Mouse (Mus musculus) neural tube, embryonic 13.5 days (tissue): Measurements from ENCODE around the gene Cklf. TPM values are rescaled to one million over a fixed set of nuclear protein-coding genes. Genes with fewer than 3 reads are reported as not detected.

ENCODE experiments used
- polyA plus RNA-seq: library from polyadenylated mRNA; unstranded; fragments of >200 nt; fragmentation: Nextera tagmentation; extraction: Ambion mirVana; gene quantifications from 2 replicates; pipeline ENCODE4 v1.2.1, GENCODE M21; 2015

Gene Cklf
- polyA plus RNA-seq, 1 experiment from 2014 or later = 34.9 TPM

Other genes with a start within 250 kb of the Cklf start
- 18.1 and 18.9 TPM in 2 replicates for gene Cdh5, start 149.2 kb upstream of the Cklf start, polyA plus RNA-seq
- 5.8 and 6.0 TPM in 2 replicates for gene Bean1, start 80.4 kb upstream of the Cklf start, polyA plus RNA-seq
- gene Tk2, start 2.3 kb upstream of the Cklf start, polyA plus RNA-seq = 43.2 and 43.3 TPM in 2 replicates
- gene Cmtm2a, start 42.3 kb downstream of the Cklf start, polyA plus RNA-seq = not detected in 2 replicates
- not detected in 2 replicates for gene Gm45711, start 59.2 kb downstream of the Cklf start, polyA plus RNA-seq
- not detected in 2 replicates for gene Cmtm1, start 59.3 kb downstream of the Cklf start, polyA plus RNA-seq
- not detected in 2 replicates for gene Gm11020, start 70.7 kb downstream of the Cklf start, polyA plus RNA-seq
- not detected in 2 replicates for gene Cmtm2b, start 71.4 kb downstream of the Cklf start, polyA plus RNA-seq
- gene Cmtm3, start 88.5 kb downstream of the Cklf start, polyA plus RNA-seq = 54.3 and 60.0 TPM in 2 replicates
- 1.6 and 1.9 TPM in 2 replicates for gene Cmtm4, start 144.9 kb downstream of the Cklf start, polyA plus RNA-seq
- gene Dync1li2, start 192.2 kb downstream of the Cklf start, polyA plus RNA-seq = 95.5 and 104 TPM in 2 replicates